Mouse (Mus musculus) erythroblast, embryonic 14.5 days (primary cell): Measurements from ENCODE around the gene Slfn9. TPM values are rescaled to one million over a fixed set of nuclear protein-coding genes. Genes with fewer than 3 reads are reported as not detected.
"Not testable (repeated sequence)": the region's sequence is repeated elsewhere in the genome, so short reads cannot be mapped to it uniquely, and the experiment has no call there.

Experiments
- H3K27me3 ChIP-seq: 2 replicates; pipeline ENCODE4 v1.6.1; 2012; ENCODE audit warnings: inconsistent platforms; ENCODE audit not compliant: control insufficient read depth
- H3K36me3 ChIP-seq: 2 replicates; pipeline ENCODE4 v1.6.1; 2012; ENCODE audit warnings: mild to moderate bottlenecking, inconsistent platforms; ENCODE audit not compliant: control insufficient read depth
- H3K4me1 ChIP-seq: 2 replicates; pipeline ENCODE4 v1.6.1; 2012; ENCODE audit warnings: inconsistent platforms; ENCODE audit not compliant: control insufficient read depth
- H3K4me3 ChIP-seq: replicated peaks from 2 replicates; pipeline ENCODE3; 2012; ENCODE audit warnings: moderate library complexity, mild to moderate bottlenecking, inconsistent platforms
- H3K9me3 ChIP-seq: 2 replicates; pipeline ENCODE4 v1.6.1; 2012; ENCODE audit warnings: low read length, inconsistent platforms, mixed read lengths; ENCODE audit not compliant: control insufficient read depth
- GATA1 ChIP-seq: IDR thresholded peaks from 2 replicates; pipeline ENCODE4 v1.6.1; 2012; ENCODE audit warnings: low read length, inconsistent platforms, mixed read lengths
- TAL1 ChIP-seq: IDR thresholded peaks from 3 replicates; pipeline ENCODE4 v1.6.1; 2012; ENCODE audit warnings: low read length, inconsistent platforms, mixed read lengths
- polyA plus RNA-seq: library from polyadenylated mRNA; stranded (reverse); fragments of >175 nt; gene quantifications from 2 replicates; pipeline ENCODE4 v1.2.3, GENCODE M21; 2012

The Slfn9 gene
- polyA plus RNA-seq, 1 experiment = 0.46 TPM

GRCm38 (mm10) chr11:83013356-83013755 lies 21.7 kb upstream of the Slfn9 start:
- TF ChIP-seq GATA1 (no peak), TAL1 (no peak)
- Histone ChIP-seq H3K36me3 (no peaks in the 10 kb centered on the region), H3K27me3 (no peaks in the 10 kb centered on the region), H3K4me3 (no peak overlapping the region), H3K4me1 (no peaks in the 10 kb centered on the region), H3K9me3 (no peaks in the 10 kb centered on the region)

- Histone ChIP-seq H3K4me3 (peak overlapping the region; percentile 71), H3K4me1 (peaks cover 18% of the 10 kb centered on the region), H3K36me3 (peaks cover 24% of the 10 kb centered on the region)
- not testable (repeated sequence) for H3K9me3 ChIP-seq, H3K27me3 ChIP-seq
Observed at GRCm38 (mm10) chr11:82990612-82991385, 831 bp downstream of the Slfn9 start.

GRCm38 (mm10) chr11:82989357-82989756 lies 2.3 kb downstream of the Slfn9 start:
- peak overlapping the region; percentile 71 for H3K4me3 ChIP-seq
- peaks cover 8% of the 10 kb centered on the region for H3K27me3 ChIP-seq
- TF ChIP-seq GATA1 (no peak), TAL1 (no peak)
- peaks cover 3% of the 10 kb centered on the region; the same call in 1 of the 2 replicates for H3K9me3 ChIP-seq
- H3K36me3 ChIP-seq = peaks cover 38% of the 10 kb centered on the region
- peaks cover 18% of the 10 kb centered on the region for H3K4me1 ChIP-seq

- TF ChIP-seq GATA1 (no peak), TAL1 (no peak)
- Histone ChIP-seq H3K27me3 (peaks cover 8% of the 10 kb centered on the region), H3K36me3 (peaks cover 55% of the 10 kb centered on the region), H3K9me3 (peaks cover 3% of the 10 kb centered on the region; the same call in 1 of the 2 replicates), H3K4me3 (no peak overlapping the region), H3K4me1 (peaks cover 18% of the 10 kb centered on the region)
Observed at GRCm38 (mm10) chr11:82987621-82988020, 4.0 kb downstream of the Slfn9 start.

- Histone ChIP-seq H3K4me3 (no peak overlapping the region), H3K36me3 (peaks cover 86% of the 10 kb centered on the region), H3K27me3 (no peaks in the 10 kb centered on the region), H3K4me1 (no peaks in the 10 kb centered on the region; the same call in 1 of the 2 replicates), H3K9me3 (peaks cover 6% of the 10 kb centered on the region; the same call in 1 of the 2 replicates)
- TF ChIP-seq TAL1 = no peak
- TF ChIP-seq GATA1 = no peak
Observed at GRCm38 (mm10) chr11:82983193-82983592, 8.4 kb downstream of the Slfn9 start.

GRCm38 (mm10) chr11:82982409-82982808 lies 9.2 kb downstream of the Slfn9 start:
- H3K27me3 ChIP-seq, H3K4me3 ChIP-seq, H3K9me3 ChIP-seq, H3K4me1 ChIP-seq: not testable (repeated sequence)
- peaks cover 80% of the 10 kb centered on the region for H3K36me3 ChIP-seq

- Histone ChIP-seq H3K4me1 (peaks cover 12% of the 10 kb centered on the region), H3K4me3 (no peak overlapping the region), H3K9me3 (no peaks in the 10 kb centered on the region), H3K27me3 (peaks cover 6% of the 10 kb centered on the region), H3K36me3 (peaks cover 3% of the 10 kb centered on the region)
- TF ChIP-seq GATA1 (no peak), TAL1 (no peak)
Observed at GRCm38 (mm10) chr11:82973916-82974315, 17.7 kb downstream of the Slfn9 start.

- no peak overlapping the region for H3K4me3 ChIP-seq
- H3K27me3 ChIP-seq = peaks cover 6% of the 10 kb centered on the region
- no peaks in the 10 kb centered on the region for H3K9me3 ChIP-seq
- peaks cover 6% of the 10 kb centered on the region for H3K4me1 ChIP-seq
- H3K36me3 ChIP-seq = no peaks in the 10 kb centered on the region
- no peak for TF ChIP-seq TAL1
- TF ChIP-seq GATA1 = no peak
Observed at GRCm38 (mm10) chr11:82971590-82971974, 20.0 kb downstream of the Slfn9 start.

- H3K27me3 ChIP-seq = peaks cover 6% of the 10 kb centered on the region
- TF ChIP-seq GATA1 = no peak
- no peak for TF ChIP-seq TAL1
- no peaks in the 10 kb centered on the region for H3K36me3 ChIP-seq
- H3K4me1 ChIP-seq = peaks cover 6% of the 10 kb centered on the region
- no peaks in the 10 kb centered on the region for H3K9me3 ChIP-seq
- H3K4me3 ChIP-seq = no peak overlapping the region
Observed at GRCm38 (mm10) chr11:82970712-82971589, 20.7 kb downstream of the Slfn9 start.
